Mouse (Mus musculus) mouse embryonic stem cell (cell line): ENCODE data around the gene Deup1.

Experiments used
- in situ Hi-C, 2 experiments: fragments of 300-500 bp; cut with MboI; formaldehyde crosslinking; loops; 1 replicate in 1 of 2; 3 replicates in 1 of 2; pipeline ENCODE4 v1.14.3; 2019 to 2020; ENCODE audit warnings: low sequenced_read_pairs in 2 of 2, low pct_unique_long_range_greater_than_20kb in 1 of 2, mixed read lengths in 1 of 2; ENCODE audit not compliant: unreplicated experiment in 1 of 2

The Deup1 gene

GRCm38 (mm10) chr9:15538979-15539533 lies 88.7 kb downstream of the Deup1 start:
- in situ Hi-C loops = no loop called here

DNA sequence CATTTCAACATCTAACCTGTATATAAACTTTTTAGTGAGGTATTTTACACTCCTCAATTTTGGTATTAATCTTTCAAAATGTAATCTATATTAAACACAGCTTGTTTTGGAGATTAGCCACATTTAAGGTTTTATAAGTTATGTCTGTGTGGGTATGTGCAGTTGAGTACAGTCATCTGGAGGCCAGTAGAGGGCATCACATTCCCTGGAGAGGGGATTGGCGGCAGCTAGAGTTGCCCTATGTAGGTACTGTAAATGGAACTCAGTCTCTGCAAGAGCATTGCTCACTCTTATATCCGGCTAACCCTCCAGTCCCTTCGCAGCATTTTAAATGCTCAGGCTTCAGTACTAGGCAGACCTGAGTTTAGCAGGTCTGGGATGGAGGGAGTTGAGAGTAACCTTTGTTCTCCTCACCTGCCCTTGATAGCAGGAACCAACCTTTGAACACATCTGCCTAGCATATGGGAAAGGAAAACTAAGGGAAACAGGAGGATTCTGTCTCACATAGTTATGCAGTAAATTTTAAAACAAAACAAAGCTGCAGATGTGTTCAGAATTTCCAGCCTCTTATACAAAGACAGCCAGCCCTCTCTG lies 90.2 kb downstream of the Deup1 start:
- in situ Hi-C loops = no loop called here

DNA sequence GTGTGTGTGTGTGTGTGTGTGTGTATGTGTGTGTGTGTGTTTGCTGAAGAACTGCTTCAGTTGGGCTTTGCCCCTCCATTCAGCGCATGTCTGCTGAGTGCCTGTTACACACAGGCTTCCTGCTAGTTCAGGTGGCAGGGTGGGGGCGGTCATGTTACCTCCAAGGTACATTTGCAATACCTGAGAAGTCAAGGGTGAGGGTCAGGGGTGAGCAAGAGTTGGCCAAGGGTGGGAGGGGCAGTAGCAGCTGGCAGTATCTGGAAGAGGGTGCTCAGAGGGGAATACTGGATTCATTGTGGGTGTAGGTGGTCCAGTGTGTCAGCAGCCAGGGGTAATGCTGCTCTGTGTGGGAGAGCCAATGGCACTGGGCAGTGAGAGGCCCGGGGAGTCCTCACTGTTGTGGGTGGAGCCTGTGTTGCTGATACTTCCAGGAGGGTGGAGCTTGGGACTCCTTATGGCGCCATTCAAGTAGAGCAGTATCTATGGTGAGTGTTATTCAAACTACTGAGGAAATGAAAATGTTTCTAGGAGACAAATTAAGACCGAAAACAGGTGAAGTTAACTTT lies 90.8 kb downstream of the Deup1 start:
- in situ Hi-C loops = no loop called here

- in situ Hi-C loops = no loop called here
These were observed 92.3 kb downstream of the Deup1 start for GRCm38 (mm10) chr9:15535418-15535817.

GRCm38 (mm10) chr9:15534110-15534509 lies 93.6 kb downstream of the Deup1 start:
- in situ Hi-C loops = no loop called here

DNA sequence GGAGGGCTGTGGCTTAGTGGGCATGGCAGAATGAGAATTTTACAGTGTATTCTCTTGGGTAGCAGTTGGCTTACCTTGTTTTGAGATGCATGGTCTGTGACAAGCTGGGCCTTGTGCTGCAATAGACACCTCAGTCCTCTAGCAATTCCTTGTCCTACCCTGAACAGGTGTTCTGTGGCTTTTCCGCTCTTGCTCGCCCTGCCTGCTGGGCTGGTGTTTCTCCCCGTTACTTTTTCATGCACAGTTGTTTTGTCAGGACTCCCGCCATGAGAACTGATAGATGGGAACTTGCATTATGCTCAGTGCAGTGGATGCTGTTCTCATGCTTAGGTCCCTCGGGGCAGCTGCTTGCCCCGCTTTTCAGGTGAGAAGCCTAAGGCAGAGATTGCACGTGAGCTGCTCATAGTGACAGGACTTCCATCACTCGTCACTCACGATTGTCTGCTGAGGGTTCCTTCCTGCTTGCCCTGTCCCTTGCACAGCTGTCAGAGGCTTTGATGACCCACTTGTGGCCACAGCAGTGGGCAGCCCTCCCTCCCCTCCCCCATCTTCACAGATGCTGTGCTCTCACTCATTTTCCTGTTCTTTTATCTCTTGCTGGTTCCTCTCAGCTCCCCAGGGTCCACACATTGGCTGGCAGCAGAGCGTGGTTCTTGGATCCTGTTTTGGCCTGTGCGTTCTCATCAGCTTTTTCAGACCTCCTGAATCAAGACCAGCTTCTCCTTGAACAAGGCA lies 94.2 kb downstream of the Deup1 start:
- in situ Hi-C loops = no loop called here

- in situ Hi-C loops = no loop called here
These were observed 96.5 kb downstream of the Deup1 start for GRCm38 (mm10) chr9:15531204-15531603.

- in situ Hi-C loops = no loop called here
These were observed 97.8 kb downstream of the Deup1 start for GRCm38 (mm10) chr9:15529965-15530320.

DNA sequence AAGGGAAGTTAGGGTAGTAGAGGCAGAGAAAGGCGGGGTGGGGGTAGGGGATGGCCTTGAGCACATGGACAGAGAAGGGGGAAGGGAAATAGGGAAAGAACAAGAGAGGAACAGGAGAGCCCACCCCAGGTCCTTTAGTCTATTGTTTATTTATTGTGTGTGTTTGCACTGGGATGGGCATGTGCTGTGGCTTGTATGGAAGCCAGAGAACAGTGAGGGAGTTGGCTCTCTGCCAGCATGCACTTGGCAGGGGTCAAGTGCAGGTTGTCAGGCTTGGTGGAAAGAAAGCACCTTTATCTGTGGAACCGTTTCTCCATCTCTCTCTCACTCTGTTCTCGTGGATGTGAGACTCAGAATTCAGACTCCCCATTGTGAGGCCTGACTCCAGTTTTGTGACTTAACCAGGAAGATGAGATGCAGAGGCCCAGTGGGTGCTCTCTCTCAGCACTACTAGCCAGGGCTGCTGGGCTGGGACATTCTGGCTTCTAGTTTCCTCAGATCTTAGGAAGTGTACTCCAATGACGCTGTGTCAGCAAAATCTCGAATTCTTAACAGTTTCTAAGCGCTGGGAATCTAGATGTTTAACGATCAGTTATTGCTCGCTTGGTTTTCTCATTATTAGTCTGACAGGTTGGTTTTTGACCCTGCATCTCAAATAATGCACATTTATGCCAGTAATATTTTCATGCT lies 98.3 kb downstream of the Deup1 start:
- in situ Hi-C loops = no loop called here

GRCm38 (mm10) chr9:15528368-15528767 lies 99.4 kb downstream of the Deup1 start:
- in situ Hi-C loops = no loop called here

GRCm38 (mm10) chr9:15527846-15528245 lies 99.9 kb downstream of the Deup1 start:
- in situ Hi-C loops = no loop called here

- in situ Hi-C loops = no loop called here
These were observed 101.2 kb downstream of the Deup1 start for GRCm38 (mm10) chr9:15526539-15526938.

DNA sequence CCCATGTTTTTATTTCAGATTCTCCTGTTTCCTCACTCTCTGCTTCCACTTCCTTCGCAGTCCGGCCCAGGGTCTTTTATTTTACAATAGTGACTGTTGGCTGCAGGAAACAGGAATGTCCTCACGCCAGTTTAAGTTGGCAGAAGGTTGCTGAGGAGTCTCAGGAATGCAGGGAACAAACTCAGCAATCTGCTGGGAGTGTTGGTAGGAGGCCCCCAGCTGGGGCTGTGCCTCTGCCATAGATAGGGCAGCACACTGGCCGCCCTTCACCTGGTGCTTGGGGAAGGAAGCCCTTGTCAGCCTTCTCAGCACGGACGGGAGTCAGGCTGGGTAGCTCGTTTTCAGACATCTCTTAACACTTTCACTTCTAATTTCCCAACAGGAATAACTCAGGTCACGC lies 102.5 kb downstream of the Deup1 start:
- in situ Hi-C loops = no loop called here

DNA sequence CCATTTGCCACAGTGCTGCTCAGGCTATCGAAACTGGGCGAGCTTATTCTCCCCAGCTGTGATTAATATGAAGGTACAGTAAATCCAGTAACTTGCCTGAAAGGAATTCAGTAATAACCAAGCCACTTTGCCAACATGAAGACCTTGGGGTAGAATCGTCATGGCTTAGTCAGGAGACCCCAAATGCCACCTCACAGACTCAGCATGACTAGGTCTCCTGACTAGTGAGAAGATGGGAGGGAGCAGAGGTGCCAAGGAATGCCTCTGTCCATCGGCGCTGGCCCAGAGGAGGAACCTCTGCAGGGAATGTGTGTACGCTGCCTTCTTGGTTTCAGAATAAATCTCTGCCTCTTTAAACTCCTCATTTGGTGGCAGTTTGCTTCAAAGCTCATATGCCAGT lies 104.1 kb downstream of the Deup1 start:
- in situ Hi-C loops = no loop called here

DNA sequence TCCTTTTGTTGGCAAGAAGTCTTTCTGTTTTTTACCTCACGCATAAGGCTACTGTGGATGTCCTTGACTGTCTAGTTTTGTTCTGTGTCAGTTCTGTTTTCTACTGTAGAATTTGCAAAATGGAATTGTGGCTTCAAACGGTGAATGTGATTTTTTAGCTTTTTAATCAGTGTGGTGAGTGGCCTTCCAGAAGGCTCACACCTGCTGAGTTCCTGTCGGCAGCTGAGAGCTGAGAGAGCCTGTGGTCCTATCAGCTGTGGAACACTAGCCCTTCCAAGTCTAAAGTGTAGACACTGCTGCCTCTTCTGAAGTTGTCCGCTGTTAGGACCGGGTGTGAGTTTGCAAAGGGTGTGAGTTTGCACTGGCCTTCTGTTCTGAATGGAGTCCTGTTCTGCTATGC lies 104.8 kb downstream of the Deup1 start:
- in situ Hi-C loops = no loop called here

DNA sequence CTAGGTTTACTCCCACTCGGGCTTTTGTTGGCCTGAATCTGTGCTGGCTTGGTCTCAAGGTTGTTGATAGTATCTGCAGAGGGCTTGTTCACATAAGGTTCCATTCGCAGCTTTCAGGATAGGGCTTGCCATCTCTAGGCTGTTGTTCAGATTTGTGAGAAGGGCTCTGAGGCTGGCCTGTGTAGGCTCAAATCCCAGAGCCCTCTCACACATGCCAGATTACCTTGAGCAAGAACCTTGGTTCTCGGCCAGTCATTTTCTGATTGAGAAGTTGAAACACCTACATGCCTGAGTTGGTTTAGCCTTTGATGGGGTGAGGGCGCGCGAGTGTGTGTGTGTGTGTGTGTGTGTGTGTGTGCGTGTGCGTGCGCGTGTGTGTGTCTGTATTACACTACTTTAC lies 105.4 kb downstream of the Deup1 start:
- in situ Hi-C loops = no loop called here

DNA sequence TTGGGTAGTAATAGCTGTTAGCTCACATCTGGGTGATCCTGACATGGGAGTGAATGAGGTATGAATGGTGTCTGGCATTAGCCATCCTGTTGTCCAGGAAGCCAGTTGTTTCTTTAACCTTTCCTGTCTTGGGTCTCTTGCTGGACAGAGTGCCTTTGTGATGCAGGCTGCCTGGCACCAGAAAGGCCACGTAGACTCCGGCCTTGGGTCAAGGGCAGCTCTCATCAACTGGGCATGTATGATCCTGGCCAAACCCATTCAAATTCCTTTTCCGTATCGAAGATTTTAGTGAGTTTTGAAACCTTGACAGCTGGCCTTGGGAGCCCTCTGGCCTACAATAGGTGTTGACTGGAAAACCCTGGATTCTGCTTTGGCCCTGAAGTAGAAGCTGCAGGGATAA lies 109.8 kb downstream of the Deup1 start:
- in situ Hi-C loops = no loop called here

GRCm38 (mm10) chr9:15516007-15516406 lies 111.7 kb downstream of the Deup1 start:
- in situ Hi-C loops = no loop called here

GRCm38 (mm10) chr9:15512918-15513317 lies 114.8 kb downstream of the Deup1 start:
- in situ Hi-C loops = no loop called here
